Mouse (Mus musculus): ENCODE measurements around the gene Ptger4. TPM values are rescaled to one million over a fixed set of nuclear protein-coding genes. Genes with fewer than 3 reads are reported as not detected.

Ptger4 gene
- polyA plus RNA-seq, 1 experiment from 2014 or later, result 6.3 TPM

DNA sequence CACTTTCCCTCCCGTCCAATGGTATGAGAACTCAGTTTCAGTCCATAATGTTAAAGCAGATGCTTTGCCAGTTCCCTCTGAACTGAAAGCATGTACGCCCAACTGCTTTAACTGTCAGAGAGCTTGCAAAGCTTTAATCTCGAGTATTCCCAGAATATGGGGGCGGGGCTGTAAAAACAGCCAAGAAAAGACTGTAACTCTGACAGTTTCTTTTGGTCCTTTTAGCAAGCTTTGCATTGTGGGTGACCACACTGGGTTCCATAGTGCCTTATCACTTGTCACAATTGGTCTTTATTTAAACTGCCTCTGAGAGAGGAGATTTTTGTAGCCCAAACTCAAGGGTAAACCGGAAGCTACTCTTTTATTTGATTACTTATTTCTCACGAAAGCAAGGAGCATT is 4.1 kb downstream of the Ptger4 start:
- Histone ChIP-seq H3K4me2 (replicated peaks; ENCODE audit: low read depth) (peak overlapping the region; percentile 9), H3K4me1 (replicated peaks; ENCODE audit: control insufficient read depth, insufficient read depth) (peaks cover 12% of the 10 kb centered on the region; the same call in 1 of the 2 replicates), H3K27ac (replicated peaks) (no peak overlapping the region), H3K9me3 (ENCODE audit: control insufficient read depth, low read length) (no peaks in the 10 kb centered on the region), H3K9ac (ENCODE audit: low read length) (no peak overlapping the region), H3K36me3 (ENCODE audit: control insufficient read depth, insufficient read depth, low read length) (no peaks in the 10 kb centered on the region), H3K27me3 (ENCODE audit: control insufficient read depth, insufficient read depth, low read length) (no peaks in the 10 kb centered on the region), H3K4me3 (ENCODE audit: low read depth, low read length) (no peak overlapping the region)
- TF ChIP-seq EP300 (optimal IDR thresholded peaks at IDR 0.05), result no peak
- TF ChIP-seq CTCF (IDR thresholded peaks at IDR 0.05; ENCODE audit: low read depth), result no peak
- WGBS, result 45% methylated on average over 6 of the region's 6 CpGs
- ATAC-seq (ENCODE audit: low FRiP score, low TSS enrichment) (no peak), DNase-seq (ENCODE audit: low spot score) (no peak)

DNA sequence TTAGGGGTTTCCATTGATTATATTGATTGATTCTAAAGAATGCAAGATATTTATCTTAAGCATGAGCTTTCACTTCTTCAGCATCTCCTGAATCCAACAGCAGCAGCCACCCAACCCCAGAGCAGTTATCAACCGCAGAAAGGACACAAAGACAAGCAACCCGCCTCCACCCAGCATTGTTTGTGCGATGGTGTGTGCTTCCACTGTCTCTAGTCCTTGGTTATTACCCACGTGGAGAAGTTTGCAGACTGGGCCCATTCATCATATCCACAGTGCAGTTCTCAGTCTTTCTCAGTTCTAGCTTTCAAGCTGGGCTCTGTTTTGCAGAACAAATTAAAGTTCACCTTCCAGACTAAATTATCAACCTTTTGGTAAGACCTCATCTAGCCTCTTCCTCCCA is 4.6 kb downstream of the Ptger4 start:
- Histone ChIP-seq H3K4me1 (replicated peaks; ENCODE audit: control insufficient read depth, insufficient read depth) (peaks cover 8% of the 10 kb centered on the region; the same call in 1 of the 2 replicates), H3K9me3 (ENCODE audit: control insufficient read depth, low read length) (no peaks in the 10 kb centered on the region), H3K4me2 (replicated peaks; ENCODE audit: low read depth) (peak overlapping the region; percentile 1), H3K9ac (ENCODE audit: low read length) (no peak overlapping the region), H3K4me3 (ENCODE audit: low read depth, low read length) (no peak overlapping the region), H3K27ac (replicated peaks) (no peak overlapping the region), H3K36me3 (ENCODE audit: control insufficient read depth, insufficient read depth, low read length) (no peaks in the 10 kb centered on the region), H3K27me3 (ENCODE audit: control insufficient read depth, insufficient read depth, low read length) (no peaks in the 10 kb centered on the region)
- DNase-seq (ENCODE audit: low spot score) (no peak), ATAC-seq (ENCODE audit: low FRiP score, low TSS enrichment) (no peak)
- TF ChIP-seq EP300 (optimal IDR thresholded peaks at IDR 0.05) (no peak), CTCF (IDR thresholded peaks at IDR 0.05; ENCODE audit: low read depth) (no peak)
- WGBS, result 51% methylated on average over 4 of the region's 4 CpGs

DNA sequence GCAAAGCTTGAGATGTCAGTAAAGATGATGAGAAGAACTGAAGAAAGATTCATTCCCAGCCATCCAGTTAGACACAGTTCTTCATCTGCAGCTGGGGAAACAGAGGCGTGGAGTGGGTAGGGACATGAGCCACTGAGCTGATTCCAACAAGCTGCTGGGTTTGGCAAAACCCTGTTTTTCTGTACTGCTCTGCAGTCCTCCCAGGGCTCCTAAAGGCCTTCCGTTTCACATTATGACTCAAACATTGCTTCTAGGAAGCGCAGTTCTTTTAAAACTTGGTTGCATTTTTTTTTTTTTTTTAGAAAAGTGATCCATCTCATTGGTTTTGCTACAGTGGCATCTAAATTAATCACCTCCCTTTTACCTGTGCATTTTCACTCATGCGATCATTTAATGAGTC is 5.4 kb downstream of the Ptger4 start:
- Histone ChIP-seq H3K4me2 (replicated peaks; ENCODE audit: low read depth) (no peak overlapping the region), H3K27me3 (ENCODE audit: control insufficient read depth, insufficient read depth, low read length) (no peaks in the 10 kb centered on the region), H3K4me1 (replicated peaks; ENCODE audit: control insufficient read depth, insufficient read depth) (peaks cover 8% of the 10 kb centered on the region; the same call in 1 of the 2 replicates), H3K36me3 (ENCODE audit: control insufficient read depth, insufficient read depth, low read length) (no peaks in the 10 kb centered on the region), H3K9me3 (ENCODE audit: control insufficient read depth, low read length) (no peaks in the 10 kb centered on the region), H3K4me3 (ENCODE audit: low read depth, low read length) (no peak overlapping the region), H3K27ac (replicated peaks) (no peak overlapping the region), H3K9ac (ENCODE audit: low read length) (no peak overlapping the region)
- 65% methylated on average over 4 of the region's 4 CpGs for WGBS
- DNase-seq (ENCODE audit: low spot score), result no peak
- ATAC-seq (ENCODE audit: low FRiP score, low TSS enrichment), result no peak
- TF ChIP-seq CTCF (IDR thresholded peaks at IDR 0.05; ENCODE audit: low read depth) (no peak), EP300 (optimal IDR thresholded peaks at IDR 0.05) (no peak)

DNA sequence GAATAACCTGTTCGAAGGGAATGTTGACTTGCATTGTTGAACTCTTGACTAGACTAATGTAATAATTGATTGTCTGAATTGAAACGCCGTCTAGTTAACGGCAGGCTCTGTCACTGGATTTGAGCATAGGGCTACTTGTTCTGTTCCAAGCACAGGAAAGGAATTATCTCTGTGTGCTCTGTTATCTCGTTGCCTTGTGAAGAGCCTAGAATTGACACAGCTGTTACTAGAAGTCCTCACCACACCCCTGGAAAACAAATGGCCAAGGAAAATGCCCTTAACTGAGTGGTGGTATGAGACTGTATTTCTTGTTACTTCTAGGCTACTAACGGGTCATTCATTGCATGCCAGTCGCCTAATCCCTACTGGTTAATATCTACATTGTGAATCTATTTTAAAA is 5.9 kb downstream of the Ptger4 start:
- H3K27ac ChIP-seq (replicated peaks), result no peak overlapping the region
- no peaks in the 10 kb centered on the region for H3K9me3 ChIP-seq (ENCODE audit: control insufficient read depth, low read length)
- H3K4me2 ChIP-seq (replicated peaks; ENCODE audit: low read depth), result no peak overlapping the region
- H3K36me3 ChIP-seq (ENCODE audit: control insufficient read depth, insufficient read depth, low read length), result no peaks in the 10 kb centered on the region
- ATAC-seq (ENCODE audit: low FRiP score, low TSS enrichment), result no peak
- no peak for TF ChIP-seq EP300 (optimal IDR thresholded peaks at IDR 0.05)
- no peak for TF ChIP-seq CTCF (IDR thresholded peaks at IDR 0.05; ENCODE audit: low read depth)
- WGBS, result 59% methylated on average over 7 of the region's 7 CpGs
- no peaks in the 10 kb centered on the region for H3K27me3 ChIP-seq (ENCODE audit: control insufficient read depth, insufficient read depth, low read length)
- no peak for DNase-seq (ENCODE audit: low spot score)
- peaks cover 6% of the 10 kb centered on the region; the same call in 1 of the 2 replicates for H3K4me1 ChIP-seq (replicated peaks; ENCODE audit: control insufficient read depth, insufficient read depth)
- H3K4me3 ChIP-seq (ENCODE audit: low read depth, low read length), result no peak overlapping the region
- H3K9ac ChIP-seq (ENCODE audit: low read length), result no peak overlapping the region

DNA sequence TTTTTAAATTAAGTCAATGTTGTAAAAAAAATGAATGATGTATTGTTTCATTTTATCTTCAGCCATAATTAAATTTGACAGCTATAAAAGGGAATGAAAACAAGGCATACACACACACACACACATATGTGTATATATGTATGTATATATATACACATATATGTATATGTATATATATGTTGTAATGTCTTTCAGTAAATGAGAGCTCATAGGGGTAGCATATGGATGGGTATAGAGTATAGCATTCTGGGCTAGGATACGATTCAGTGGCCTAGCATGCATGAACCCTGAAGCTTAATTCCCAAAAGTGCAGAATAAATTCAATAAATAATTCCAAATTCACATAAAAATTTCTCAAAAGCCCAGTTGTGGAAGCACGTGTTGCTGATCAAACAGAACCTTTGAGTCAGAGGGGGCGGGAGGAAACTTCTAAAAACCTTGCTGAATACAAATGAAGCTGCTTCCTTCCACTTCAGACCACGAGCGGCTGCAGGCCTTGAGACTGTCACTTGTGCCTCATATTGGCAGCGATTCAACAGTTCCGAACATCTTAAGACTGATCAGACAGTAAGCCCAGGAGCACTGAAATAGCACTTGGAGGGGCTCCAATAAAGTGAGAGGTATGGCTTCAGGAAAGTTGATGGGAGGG is 6.9 kb downstream of the Ptger4 start:
- no peak for ATAC-seq (ENCODE audit: low FRiP score, low TSS enrichment)
- H3K9me3 ChIP-seq (ENCODE audit: control insufficient read depth, low read length), result no peaks in the 10 kb centered on the region
- H3K4me2 ChIP-seq (replicated peaks; ENCODE audit: low read depth), result no peak overlapping the region
- no peak overlapping the region for H3K27ac ChIP-seq (replicated peaks)
- no peak for DNase-seq (ENCODE audit: low spot score)
- H3K36me3 ChIP-seq (ENCODE audit: control insufficient read depth, insufficient read depth, low read length), result no peaks in the 10 kb centered on the region
- 46% methylated on average over 7 of the region's 7 CpGs for WGBS
- no peak overlapping the region for H3K4me3 ChIP-seq (ENCODE audit: low read depth, low read length)
- H3K4me1 ChIP-seq (replicated peaks; ENCODE audit: control insufficient read depth, insufficient read depth), result no peaks in the 10 kb centered on the region
- TF ChIP-seq EP300 (optimal IDR thresholded peaks at IDR 0.05) (no peak), CTCF (IDR thresholded peaks at IDR 0.05; ENCODE audit: low read depth) (no peak)
- no peaks in the 10 kb centered on the region for H3K27me3 ChIP-seq (ENCODE audit: control insufficient read depth, insufficient read depth, low read length)
- no peak overlapping the region for H3K9ac ChIP-seq (ENCODE audit: low read length)

DNA sequence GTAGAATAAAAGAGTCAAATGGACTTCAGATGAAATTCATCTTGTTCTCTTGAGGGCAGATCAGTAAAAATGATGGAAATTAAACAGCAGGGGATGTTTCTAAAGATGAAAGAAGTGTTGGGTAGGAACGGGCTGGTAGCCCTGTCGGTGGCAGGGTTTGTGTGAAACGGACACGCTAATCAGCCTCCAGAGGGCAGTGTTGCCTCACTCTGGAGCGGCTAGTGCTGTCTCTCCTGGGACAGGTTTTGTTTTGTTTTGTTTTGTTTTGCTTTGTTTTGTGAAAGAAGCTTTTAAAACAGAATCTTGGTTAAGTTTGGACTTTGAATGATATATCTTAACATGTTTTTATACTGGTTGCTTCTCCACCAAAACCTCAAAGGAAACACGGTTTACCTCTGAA is 7.4 kb downstream of the Ptger4 start:
- no peak overlapping the region for H3K4me3 ChIP-seq (ENCODE audit: low read depth, low read length)
- H3K4me1 ChIP-seq (replicated peaks; ENCODE audit: control insufficient read depth, insufficient read depth), result no peaks in the 10 kb centered on the region
- H3K9me3 ChIP-seq (ENCODE audit: control insufficient read depth, low read length), result no peaks in the 10 kb centered on the region
- 16% methylated on average over 6 of the region's 6 CpGs for WGBS
- DNase-seq (ENCODE audit: low spot score), result peak; percentile 75
- H3K27ac ChIP-seq (replicated peaks), result no peak overlapping the region
- peak; percentile 98 for TF ChIP-seq CTCF (IDR thresholded peaks at IDR 0.05; ENCODE audit: low read depth)
- no peak for TF ChIP-seq EP300 (optimal IDR thresholded peaks at IDR 0.05)
- H3K4me2 ChIP-seq (replicated peaks; ENCODE audit: low read depth), result no peak overlapping the region
- no peaks in the 10 kb centered on the region for H3K36me3 ChIP-seq (ENCODE audit: control insufficient read depth, insufficient read depth, low read length)
- H3K9ac ChIP-seq (ENCODE audit: low read length), result no peak overlapping the region
- no peaks in the 10 kb centered on the region for H3K27me3 ChIP-seq (ENCODE audit: control insufficient read depth, insufficient read depth, low read length)
- ATAC-seq (ENCODE audit: low FRiP score, low TSS enrichment), result peak; percentile 69
